Mouse (Mus musculus): ENCODE measurements around the gene Cd70. TPM values are rescaled to one million over a fixed set of nuclear protein-coding genes. Genes with fewer than 3 reads are reported as not detected.
"Not testable (repeated sequence)": the region's sequence is repeated elsewhere in the genome, so short reads cannot be mapped to it uniquely, and the experiment has no call there.

The Cd70 gene
- polyA plus RNA-seq, 1 experiment from 2014 or later: not detected

GRCm38 (mm10) chr17:57143704-57144103 is 5.9 kb downstream of the Cd70 start:
- Histone ChIP-seq H3K4me2 (ENCODE audit: low read depth, low read length) (no peak overlapping the region), H3K27ac (ENCODE audit: low read depth) (no peak overlapping the region), H3K4me1 (ENCODE audit: insufficient read depth) (no peaks in the 10 kb centered on the region), H3K9me3 (ENCODE audit: low read length) (no peaks in the 10 kb centered on the region), H3K27me3 (ENCODE audit: insufficient read depth, low read length) (peaks cover 24% of the 10 kb centered on the region), H3K9ac (replicated peaks) (no peak overlapping the region), H3K4me3 (ENCODE audit: low read depth, low read length) (no peak overlapping the region), H3K36me3 (replicated peaks; ENCODE audit: insufficient read depth, low read length) (no peaks in the 10 kb centered on the region)
- WGBS (ENCODE audit: insufficient replicate concordance): 77% methylated on average over 3 of the region's 3 CpGs
- TF ChIP-seq CTCF (IDR thresholded peaks at IDR 0.05; ENCODE audit: low read depth) (no peak), EP300 (IDR thresholded peaks at IDR 0.05; ENCODE audit: low read depth) (no peak)
- ATAC-seq (no peak), DNase-seq (no peak)

GRCm38 (mm10) chr17:57139708-57140107 is 9.9 kb downstream of the Cd70 start:
- no peak overlapping the region for H3K4me2 ChIP-seq (ENCODE audit: low read depth, low read length)
- DNase-seq (no peak), ATAC-seq (no peak)
- H3K27me3 ChIP-seq (ENCODE audit: insufficient read depth, low read length): no peaks in the 10 kb centered on the region
- H3K4me1 ChIP-seq (ENCODE audit: insufficient read depth): no peaks in the 10 kb centered on the region
- H3K36me3 ChIP-seq (replicated peaks; ENCODE audit: insufficient read depth, low read length): no peaks in the 10 kb centered on the region
- no peaks in the 10 kb centered on the region for H3K9me3 ChIP-seq (ENCODE audit: low read length)
- H3K4me3 ChIP-seq (ENCODE audit: low read depth, low read length): no peak overlapping the region
- 58% methylated on average over 3 of the region's 3 CpGs for WGBS (ENCODE audit: insufficient replicate concordance)
- TF ChIP-seq CTCF (IDR thresholded peaks at IDR 0.05; ENCODE audit: low read depth): no peak
- TF ChIP-seq EP300 (IDR thresholded peaks at IDR 0.05; ENCODE audit: low read depth): peak; percentile 49; the same call in 1 of the 2 replicates
- no peak overlapping the region for H3K9ac ChIP-seq (replicated peaks)
- no peak overlapping the region for H3K27ac ChIP-seq (ENCODE audit: low read depth)

- H3K4me1 ChIP-seq (ENCODE audit: insufficient read depth): no peaks in the 10 kb centered on the region
- no peak for DNase-seq
- H3K4me3 ChIP-seq (ENCODE audit: low read depth, low read length): no peak overlapping the region
- no peak overlapping the region for H3K9ac ChIP-seq (replicated peaks)
- H3K27me3 ChIP-seq (ENCODE audit: insufficient read depth, low read length): no peaks in the 10 kb centered on the region
- H3K9me3 ChIP-seq (ENCODE audit: low read length): no peaks in the 10 kb centered on the region
- no peak overlapping the region for H3K4me2 ChIP-seq (ENCODE audit: low read depth, low read length)
- H3K27ac ChIP-seq (ENCODE audit: low read depth): no peak overlapping the region
- TF ChIP-seq CTCF (IDR thresholded peaks at IDR 0.05; ENCODE audit: low read depth): no peak
- no peak for TF ChIP-seq EP300 (IDR thresholded peaks at IDR 0.05; ENCODE audit: low read depth)
- WGBS (ENCODE audit: insufficient replicate concordance): 81% methylated on average over 4 of the region's 4 CpGs
- ATAC-seq: no peak
- H3K36me3 ChIP-seq (replicated peaks; ENCODE audit: insufficient read depth, low read length): no peaks in the 10 kb centered on the region
These were observed 10.9 kb downstream of the Cd70 start for GRCm38 (mm10) chr17:57138676-57139075.

DNA sequence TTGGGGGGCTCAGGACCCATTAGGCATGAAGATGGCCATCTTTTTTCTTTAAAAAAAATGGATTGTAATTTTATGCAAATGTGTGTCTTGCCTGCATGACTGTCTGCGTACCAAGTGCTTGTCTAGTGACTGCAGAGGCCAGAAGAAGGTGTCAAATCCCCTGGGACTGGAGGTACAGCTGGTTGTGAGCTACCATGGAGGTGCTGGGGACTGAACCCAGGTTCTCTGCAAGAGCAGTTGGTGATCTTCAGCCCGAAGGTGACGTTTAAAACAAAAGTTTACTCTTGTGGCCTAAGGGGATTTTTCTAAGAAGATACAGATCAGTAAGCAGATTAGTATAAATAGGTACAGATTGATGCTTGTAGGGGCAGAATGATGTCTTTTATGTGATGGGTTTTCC is 13.9 kb downstream of the Cd70 start:
- Histone ChIP-seq H3K9me3 (ENCODE audit: low read length) (no peaks in the 10 kb centered on the region), H3K9ac (replicated peaks) (no peak overlapping the region), H3K27ac (ENCODE audit: low read depth) (no peak overlapping the region), H3K4me1 (ENCODE audit: insufficient read depth) (no peaks in the 10 kb centered on the region), H3K36me3 (replicated peaks; ENCODE audit: insufficient read depth, low read length) (no peaks in the 10 kb centered on the region), H3K4me3 (ENCODE audit: low read depth, low read length) (no peak overlapping the region), H3K27me3 (ENCODE audit: insufficient read depth, low read length) (no peaks in the 10 kb centered on the region), H3K4me2 (ENCODE audit: low read depth, low read length) (no peak overlapping the region)
- no peak for TF ChIP-seq EP300 (IDR thresholded peaks at IDR 0.05; ENCODE audit: low read depth)
- no peak for TF ChIP-seq CTCF (IDR thresholded peaks at IDR 0.05; ENCODE audit: low read depth)
- 74% methylated on average over 3 of the region's 3 CpGs for WGBS (ENCODE audit: insufficient replicate concordance)
- no peak for ATAC-seq
- no peak for DNase-seq

- Histone ChIP-seq H3K36me3 (replicated peaks; ENCODE audit: insufficient read depth, low read length) (no peaks in the 10 kb centered on the region), H3K9me3 (ENCODE audit: low read length) (no peaks in the 10 kb centered on the region), H3K9ac (replicated peaks) (no peak overlapping the region), H3K4me1 (ENCODE audit: insufficient read depth) (no peaks in the 10 kb centered on the region), H3K27me3 (ENCODE audit: insufficient read depth, low read length) (no peaks in the 10 kb centered on the region), H3K4me3 (ENCODE audit: low read depth, low read length) (no peak overlapping the region), H3K4me2 (ENCODE audit: low read depth, low read length) (no peak overlapping the region), H3K27ac (ENCODE audit: low read depth) (no peak overlapping the region)
- ATAC-seq (no peak), DNase-seq (no peak)
- WGBS (ENCODE audit: insufficient replicate concordance): 53% methylated on average over 2 of the region's 2 CpGs
- TF ChIP-seq CTCF (IDR thresholded peaks at IDR 0.05; ENCODE audit: low read depth) (no peak), EP300 (IDR thresholded peaks at IDR 0.05; ENCODE audit: low read depth) (no peak)
These were observed 14.9 kb downstream of the Cd70 start for GRCm38 (mm10) chr17:57134693-57135092.

DNA sequence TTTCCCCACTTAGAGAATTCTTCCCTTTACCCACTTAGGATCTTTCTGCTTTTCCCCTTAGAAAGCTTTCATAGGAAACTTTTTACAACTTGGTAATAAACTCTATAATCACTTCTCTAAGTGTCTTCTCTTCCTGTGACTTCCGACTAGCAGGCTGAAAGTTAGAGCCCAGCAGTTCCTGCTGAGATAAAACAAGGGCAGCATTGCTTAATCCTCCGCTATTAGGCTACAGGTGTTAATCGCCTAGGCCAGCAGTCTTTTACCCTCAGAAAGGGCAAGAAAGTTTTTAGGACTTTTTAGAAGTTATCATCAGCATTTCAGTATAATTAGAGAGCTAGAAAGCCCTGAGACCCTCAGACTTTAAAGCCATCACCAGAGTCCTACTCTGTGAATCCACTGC is 15.6 kb downstream of the Cd70 start:
- TF ChIP-seq EP300 (IDR thresholded peaks at IDR 0.05; ENCODE audit: low read depth): 0 out of 2 replicates have a peak, but pooled peaks have one; percentile 15
- H3K27ac ChIP-seq (ENCODE audit: low read depth); H3K9me3 ChIP-seq (ENCODE audit: low read length); ATAC-seq; H3K4me2 ChIP-seq (ENCODE audit: low read depth, low read length); DNase-seq; H3K36me3 ChIP-seq (replicated peaks; ENCODE audit: insufficient read depth, low read length); H3K4me3 ChIP-seq (ENCODE audit: low read depth, low read length); H3K4me1 ChIP-seq (ENCODE audit: insufficient read depth); H3K27me3 ChIP-seq (ENCODE audit: insufficient read depth, low read length); H3K9ac ChIP-seq (replicated peaks): not testable (repeated sequence)
- 13% methylated on average over 3 of the region's 3 CpGs for WGBS (ENCODE audit: insufficient replicate concordance)

- peak; percentile 41; the same call in 1 of the 2 replicates for ATAC-seq
- TF ChIP-seq EP300 (IDR thresholded peaks at IDR 0.05; ENCODE audit: low read depth) (peak; percentile 90), CTCF (IDR thresholded peaks at IDR 0.05; ENCODE audit: low read depth) (no peak)
- no peaks in the 10 kb centered on the region for H3K27me3 ChIP-seq (ENCODE audit: insufficient read depth, low read length)
- H3K4me3 ChIP-seq (ENCODE audit: low read depth, low read length): no peak overlapping the region
- H3K9ac ChIP-seq (replicated peaks): no peak overlapping the region
- H3K4me1 ChIP-seq (ENCODE audit: insufficient read depth): no peaks in the 10 kb centered on the region
- no peak overlapping the region for H3K4me2 ChIP-seq (ENCODE audit: low read depth, low read length)
- DNase-seq: no peak
- H3K9me3 ChIP-seq (ENCODE audit: low read length): no peaks in the 10 kb centered on the region
- no peaks in the 10 kb centered on the region for H3K36me3 ChIP-seq (replicated peaks; ENCODE audit: insufficient read depth, low read length)
- H3K27ac ChIP-seq (ENCODE audit: low read depth): no peak overlapping the region
- WGBS (ENCODE audit: insufficient replicate concordance): 59% methylated on average over 1 of the region's 1 CpGs
These were observed 17.8 kb downstream of the Cd70 start for GRCm38 (mm10) chr17:57131793-57132192.
